Mouse (Mus musculus): ENCODE measurements around the gene Arhgef39.
A peak's percentile ranks its signal among the peaks of the same experiment; 100 is the strongest.

Arhgef39 gene

GRCm38 (mm10) chr4:43478906-43479832, 20.3 kb downstream of the Arhgef39 start:
- DNase-seq (ENCODE audit: inconsistent ontology term): peak; percentile 74

- no peak for DNase-seq (ENCODE audit: inconsistent ontology term)
Observed at GRCm38 (mm10) chr4:43478534-43478858, 21.0 kb downstream of the Arhgef39 start.

- peak; percentile 81 for DNase-seq (ENCODE audit: inconsistent ontology term)
Observed at GRCm38 (mm10) chr4:43477857-43478533, 21.5 kb downstream of the Arhgef39 start.

- no peak for DNase-seq (ENCODE audit: inconsistent ontology term)
Observed at GRCm38 (mm10) chr4:43476604-43477003, 22.9 kb downstream of the Arhgef39 start.

GRCm38 (mm10) chr4:43473636-43474035, 25.9 kb downstream of the Arhgef39 start:
- no peak for DNase-seq (ENCODE audit: inconsistent ontology term)

- DNase-seq (ENCODE audit: inconsistent ontology term): no peak
Observed at GRCm38 (mm10) chr4:43470301-43470700, 29.2 kb downstream of the Arhgef39 start.

GRCm38 (mm10) chr4:43466872-43467271, 32.6 kb downstream of the Arhgef39 start:
- no peak for DNase-seq (ENCODE audit: inconsistent ontology term)

GRCm38 (mm10) chr4:43465935-43466334, 33.6 kb downstream of the Arhgef39 start:
- DNase-seq (ENCODE audit: inconsistent ontology term): no peak

GRCm38 (mm10) chr4:43463102-43463501, 36.4 kb downstream of the Arhgef39 start:
- DNase-seq (ENCODE audit: inconsistent ontology term): no peak

- no peak for DNase-seq (ENCODE audit: inconsistent ontology term)
Observed at GRCm38 (mm10) chr4:43457124-43457523, 42.4 kb downstream of the Arhgef39 start.

GRCm38 (mm10) chr4:43456470-43456869, 43.0 kb downstream of the Arhgef39 start:
- no peak for DNase-seq (ENCODE audit: inconsistent ontology term)

- no peak for DNase-seq (ENCODE audit: inconsistent ontology term)
Observed at GRCm38 (mm10) chr4:43454041-43454836, 45.3 kb downstream of the Arhgef39 start, which contains the start of gene Cd72. Gene Cd72, minus strand, starts transcription at chr4:43454628.

- DNase-seq (ENCODE audit: inconsistent ontology term): peak; percentile 59
Observed at GRCm38 (mm10) chr4:43453413-43453812, 46.1 kb downstream of the Arhgef39 start.

GRCm38 (mm10) chr4:43452315-43452714, 47.2 kb downstream of the Arhgef39 start:
- DNase-seq (ENCODE audit: inconsistent ontology term): no peak

GRCm38 (mm10) chr4:43448554-43448953, 50.9 kb downstream of the Arhgef39 start:
- DNase-seq (ENCODE audit: inconsistent ontology term): no peak

GRCm38 (mm10) chr4:43447251-43447650, 52.2 kb downstream of the Arhgef39 start:
- no peak for DNase-seq (ENCODE audit: inconsistent ontology term)

All from Muller cell, postnatal 12 days (primary cell).